Mouse (Mus musculus) heart, postnatal 0 days (tissue): ENCODE measurements at regions not wholly inside any gene's neighbourhood (a gene's known extent, or its start where the extent isn't known, plus 50 kb on each side); places are given as distances from the start of the nearest gene placed in this dataset.

Experiments used
- ATAC-seq: fragments of 200-750 bp; cut with Nextera tagmentation; 2 replicates; pipeline ENCODE4 v1.8.0; 2017; ENCODE audit warnings: low read depth, moderate number of reproducible peaks, moderate library complexity; ENCODE audit not compliant: insufficient read depth
- DNase-seq: peaks from one replicate; pipeline ENCODE4 v3.0.0-alpha.2; 2016; ENCODE audit warnings: low spot score
- H3K27ac ChIP-seq: fragments of 300-500 bp; sonication (generic); 2 replicates; pipeline ENCODE4 v1.5.1; 2014; ENCODE audit warnings: low read depth, mild to moderate bottlenecking
- H3K27me3 ChIP-seq: fragments of 300-500 bp; sonication (generic); 2 replicates; pipeline ENCODE4 v1.6.1; 2014; ENCODE audit warnings: low read length, mixed read lengths; ENCODE audit not compliant: control insufficient read depth, insufficient read depth
- H3K36me3 ChIP-seq: fragments of 300-500 bp; sonication (generic); replicated peaks from 2 replicates; pipeline ENCODE4 v1.6.1; 2014; ENCODE audit warnings: low read length, mixed read lengths; ENCODE audit not compliant: control insufficient read depth, insufficient read depth
- H3K4me1 ChIP-seq: fragments of 300-500 bp; sonication (generic); 2 replicates; pipeline ENCODE4 v1.6.1; 2014; ENCODE audit warnings: antibody characterized with exemption; ENCODE audit not compliant: control insufficient read depth, insufficient read depth
- H3K4me2 ChIP-seq: fragments of 300-500 bp; sonication (generic); 2 replicates; pipeline ENCODE4 v1.6.1; 2014; ENCODE audit warnings: low read depth, mild to moderate bottlenecking, low read length, moderate library complexity
- H3K4me3 ChIP-seq: fragments of 300-500 bp; sonication (generic); 2 replicates; pipeline ENCODE4 v1.5.1; 2014; ENCODE audit warnings: low read depth, low read length
- H3K9ac ChIP-seq: fragments of 300-500 bp; sonication (generic); replicated peaks from 2 replicates; pipeline ENCODE4 v1.6.1; 2014; ENCODE audit warnings: low read depth, low read length, mixed read lengths
- H3K9me3 ChIP-seq: fragments of 300-500 bp; sonication (generic); replicated peaks from 2 replicates; pipeline ENCODE4 v1.6.1; 2016; ENCODE audit warnings: low read length; ENCODE audit not compliant: control insufficient read depth
- CTCF ChIP-seq: IDR thresholded peaks from 2 replicates; pipeline ENCODE4 v1.5.1; 2016; ENCODE audit warnings: antibody characterized with exemption, control low read depth, low read depth
- EP300 ChIP-seq: IDR thresholded peaks from 2 replicates; pipeline ENCODE4 v1.6.1; 2016; ENCODE audit warnings: antibody characterized with exemption, low read depth
- WGBS: fragments of 180-500 bp; shearing (Covaris S2); extraction: QIAGEN DNeasy Blood & Tissue Kit; methylation state at CpG from one replicate; pipeline ENCODE4 v1.1.7; 2014; 5-methylcytosine and 5-hydroxymethylcytosine counted together

DNA sequence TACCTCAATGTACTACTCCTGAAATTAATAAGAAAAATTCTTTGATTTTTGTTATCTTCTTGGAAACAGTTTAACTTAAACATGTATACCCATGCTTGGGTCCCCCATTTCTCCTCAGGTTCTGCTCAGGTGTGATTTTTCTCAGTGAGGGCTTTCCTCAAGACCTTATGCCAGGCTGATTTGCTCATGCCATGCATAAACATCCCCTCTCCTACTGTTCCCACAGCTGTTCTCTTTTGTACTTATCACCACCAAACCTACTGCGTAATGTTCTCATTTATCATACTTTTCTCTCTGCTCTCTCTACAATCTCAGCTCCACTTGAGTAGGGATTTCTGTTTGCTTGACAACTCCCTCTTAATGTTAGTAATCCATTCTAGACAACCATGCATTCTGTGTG lies 692.1 kb downstream of the Hace1 start:
- DNase-seq (no peak), ATAC-seq (no peak)
- 86% methylated on average over 1 of the region's 1 CpGs for WGBS
- Histone ChIP-seq H3K4me1 (no peaks in the 10 kb centered on the region), H3K9ac (no peak overlapping the region), H3K27ac (no peak overlapping the region), H3K9me3 (no peaks in the 10 kb centered on the region), H3K4me3 (no peak overlapping the region), H3K4me2 (no peak overlapping the region), H3K36me3 (no peaks in the 10 kb centered on the region), H3K27me3 (no peaks in the 10 kb centered on the region)
- TF ChIP-seq EP300 = no peak
- no peak for TF ChIP-seq CTCF

DNA sequence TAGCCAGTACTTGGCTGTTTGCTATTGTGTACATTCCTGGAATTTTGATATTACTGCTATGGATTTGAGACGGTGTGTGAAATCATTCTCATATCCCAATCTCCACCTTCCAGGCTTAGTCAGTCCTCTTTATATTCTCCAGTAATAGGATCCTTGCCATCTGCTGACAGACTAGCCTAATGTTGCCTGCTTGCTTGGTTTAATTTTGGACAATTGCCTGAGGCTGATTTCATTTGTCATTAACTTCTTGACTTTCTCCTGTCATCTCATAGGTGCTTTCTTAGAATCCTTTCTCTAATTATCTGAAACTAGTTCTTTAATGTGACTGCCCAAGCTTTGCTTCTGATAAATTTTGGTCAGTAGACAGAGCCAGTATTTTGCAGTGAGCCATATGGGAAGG lies 696.2 kb downstream of the Hace1 start:
- ATAC-seq (no peak), DNase-seq (no peak)
- TF ChIP-seq CTCF = no peak
- no peak for TF ChIP-seq EP300
- Histone ChIP-seq H3K9me3 (no peaks in the 10 kb centered on the region), H3K9ac (no peak overlapping the region), H3K27ac (no peak overlapping the region), H3K27me3 (no peaks in the 10 kb centered on the region), H3K36me3 (no peaks in the 10 kb centered on the region), H3K4me1 (no peaks in the 10 kb centered on the region), H3K4me3 (no peak overlapping the region), H3K4me2 (no peak overlapping the region)
- WGBS = 53% methylated on average over 1 of the region's 1 CpGs

DNA sequence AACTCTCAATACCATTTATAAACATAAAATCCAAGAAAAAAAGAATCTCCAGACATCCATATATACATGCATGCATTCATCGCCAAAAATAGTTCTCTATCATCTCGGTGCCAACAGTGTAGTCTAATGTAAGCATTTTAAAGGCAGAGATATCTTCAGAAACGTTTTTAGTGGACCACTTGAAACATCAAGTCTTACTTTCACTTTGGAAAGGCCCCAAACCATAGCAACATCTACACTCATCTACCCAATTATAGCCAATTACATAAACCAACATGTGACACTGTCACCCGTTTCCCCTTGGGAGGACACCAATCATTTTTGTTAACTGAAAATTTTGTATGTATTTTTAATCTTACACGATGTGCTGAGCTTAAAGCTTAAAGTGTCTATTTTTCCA lies 716.7 kb downstream of the Hace1 start:
- no peak overlapping the region for H3K9ac ChIP-seq
- no peaks in the 10 kb centered on the region for H3K4me1 ChIP-seq
- no peak for ATAC-seq
- no peaks in the 10 kb centered on the region for H3K36me3 ChIP-seq
- no peak overlapping the region for H3K4me2 ChIP-seq
- no peaks in the 10 kb centered on the region for H3K9me3 ChIP-seq
- DNase-seq = no peak
- TF ChIP-seq EP300 = no peak
- TF ChIP-seq CTCF = no peak
- no peaks in the 10 kb centered on the region for H3K27me3 ChIP-seq
- no peak overlapping the region for H3K27ac ChIP-seq
- no peak overlapping the region for H3K4me3 ChIP-seq
- 43% methylated on average over 5 of the region's 5 CpGs for WGBS

DNA sequence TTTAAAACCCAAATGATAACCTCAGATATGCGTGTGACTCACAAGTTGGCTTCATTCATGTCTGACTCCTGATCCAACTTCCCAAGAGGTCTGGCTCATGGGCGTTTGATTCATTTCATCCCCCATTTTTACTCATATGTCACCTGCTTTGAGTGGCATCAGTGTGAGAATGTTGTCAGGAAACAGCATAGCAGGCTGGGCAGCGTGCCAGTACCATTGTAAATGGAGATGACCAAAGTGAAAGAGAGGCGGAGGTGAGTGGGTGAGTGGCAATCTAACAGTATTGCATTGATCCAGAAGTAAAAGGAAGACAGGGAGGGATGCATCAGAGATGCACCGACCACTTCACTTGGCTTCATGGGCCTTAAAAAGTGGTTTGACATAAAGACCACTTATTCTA lies 720.7 kb downstream of the Hace1 start:
- Histone ChIP-seq H3K4me2 (no peak overlapping the region), H3K36me3 (no peaks in the 10 kb centered on the region), H3K4me3 (no peak overlapping the region), H3K9me3 (no peaks in the 10 kb centered on the region), H3K27ac (no peak overlapping the region), H3K4me1 (no peaks in the 10 kb centered on the region), H3K9ac (no peak overlapping the region), H3K27me3 (no peaks in the 10 kb centered on the region)
- ATAC-seq = no peak
- TF ChIP-seq EP300 = no peak
- no peak for TF ChIP-seq CTCF
- DNase-seq = no peak
- WGBS = 33% methylated on average over 5 of the region's 5 CpGs

DNA sequence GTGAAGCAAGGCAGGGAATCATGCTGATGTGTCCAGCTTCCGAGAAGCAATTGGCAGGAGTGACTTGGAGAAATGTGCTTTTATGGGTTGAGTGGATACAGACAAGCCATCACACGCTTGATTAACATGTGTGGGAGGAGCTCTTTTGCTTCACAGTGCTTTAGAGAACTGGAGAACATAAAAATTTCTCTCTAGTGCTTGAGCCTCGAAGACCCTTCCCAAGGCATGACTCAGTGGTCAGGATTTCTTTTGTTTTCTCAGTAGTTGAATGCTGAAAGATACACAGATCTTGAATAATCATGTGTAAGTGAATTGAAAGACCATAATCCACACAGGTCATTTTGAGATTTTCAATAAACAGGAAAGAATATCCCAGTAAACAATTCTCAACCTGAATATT lies 721.9 kb downstream of the Hace1 start:
- no peak for TF ChIP-seq CTCF
- no peak for TF ChIP-seq EP300
- Histone ChIP-seq H3K4me1 (no peaks in the 10 kb centered on the region), H3K27ac (no peak overlapping the region), H3K9ac (no peak overlapping the region), H3K27me3 (no peaks in the 10 kb centered on the region), H3K4me2 (no peak overlapping the region), H3K4me3 (no peak overlapping the region), H3K36me3 (no peaks in the 10 kb centered on the region), H3K9me3 (no peaks in the 10 kb centered on the region)
- DNase-seq = no peak
- WGBS = 60% methylated on average over 3 of the region's 3 CpGs
- ATAC-seq = no peak

DNA sequence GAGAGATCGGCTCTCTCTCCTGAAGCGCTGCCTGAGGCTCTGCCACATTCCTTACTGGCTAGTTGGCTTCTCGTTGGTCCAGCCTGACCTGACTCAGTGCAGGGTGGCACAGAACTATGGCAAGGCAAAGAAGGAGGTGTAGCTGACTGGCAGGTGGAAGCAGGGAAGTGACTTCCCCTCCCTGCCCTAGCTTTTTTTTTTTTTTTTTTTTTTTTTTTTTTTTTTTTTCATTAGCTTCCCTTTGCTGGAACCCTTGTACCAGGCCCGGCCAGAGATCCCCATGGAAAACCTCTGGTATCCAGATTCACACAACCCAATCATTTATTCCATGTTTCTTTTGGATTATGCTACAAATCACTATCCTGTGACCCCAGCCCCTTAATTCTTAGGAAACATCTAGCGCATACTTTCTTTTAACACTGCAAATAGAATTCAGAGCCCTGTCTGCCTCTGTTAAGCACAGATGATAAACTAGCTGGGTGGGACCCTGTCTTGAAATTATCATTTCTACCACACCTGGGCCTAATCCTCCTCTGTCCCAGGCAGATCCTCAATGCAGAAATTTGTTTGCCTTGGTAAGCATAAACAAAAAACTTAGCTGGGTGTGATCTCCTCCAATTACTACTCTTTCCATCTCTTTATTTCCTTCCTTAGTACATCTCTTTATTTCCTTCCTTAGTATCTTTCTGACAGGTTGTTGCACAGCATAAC lies 742.9 kb downstream of the Hace1 start:
- no peak overlapping the region for H3K4me3 ChIP-seq
- no peaks in the 10 kb centered on the region for H3K4me1 ChIP-seq
- no peaks in the 10 kb centered on the region for H3K27me3 ChIP-seq
- H3K36me3 ChIP-seq = no peaks in the 10 kb centered on the region
- no peak overlapping the region for H3K9ac ChIP-seq
- DNase-seq (no peak), ATAC-seq (no peak)
- TF ChIP-seq EP300 (no peak), CTCF (no peak)
- no peak overlapping the region for H3K27ac ChIP-seq
- 80% methylated on average over 5 of the region's 5 CpGs for WGBS
- no peaks in the 10 kb centered on the region for H3K9me3 ChIP-seq
- no peak overlapping the region for H3K4me2 ChIP-seq
